Mouse (Mus musculus) small intestine, adult 2 months (tissue): ENCODE measurements around the gene Mphosph9. TPM values are rescaled to one million over a fixed set of nuclear protein-coding genes. Genes with fewer than 3 reads are reported as not detected.

Experiments
- H3K27ac ChIP-seq: fragments of 200-500 bp; 2 replicates; pipeline ENCODE4 v1.5.1; 2012; ENCODE audit warnings: low read depth, low read length, control low read depth, inconsistent platforms; ENCODE audit not compliant: insufficient read depth
- H3K27me3 ChIP-seq: fragments of 200-500 bp; 2 replicates; pipeline ENCODE4 v1.6.1; 2012; ENCODE audit warnings: mild to moderate bottlenecking, moderate library complexity, low read length, inconsistent platforms; ENCODE audit not compliant: control insufficient read depth, insufficient read depth
- H3K36me3 ChIP-seq: fragments of 200-500 bp; 2 replicates; pipeline ENCODE4 v1.6.1; 2012; ENCODE audit warnings: mild to moderate bottlenecking, low read length, control low read depth, inconsistent platforms; ENCODE audit not compliant: control insufficient read depth, insufficient read depth
- H3K4me1 ChIP-seq: fragments of 200-500 bp; 2 replicates; pipeline ENCODE4 v1.6.1; 2012; ENCODE audit warnings: low read length, inconsistent platforms, mixed read lengths; ENCODE audit not compliant: control insufficient read depth, insufficient read depth, insufficient read length
- H3K4me3 ChIP-seq: fragments of 200-500 bp; 2 replicates; pipeline ENCODE4 v1.5.1; 2012; ENCODE audit warnings: low read depth, mild to moderate bottlenecking, control low read depth, inconsistent platforms, low read length, moderate library complexity
- CTCF ChIP-seq: fragments of 200-500 bp; IDR thresholded peaks from 2 replicates; pipeline ENCODE4 v1.5.1; 2012; ENCODE audit warnings: low read depth, mild to moderate bottlenecking, control low read depth, inconsistent platforms, low read length, moderate library complexity, mixed read lengths; ENCODE audit not compliant: insufficient replicate concordance, insufficient read length; ENCODE audit errors: extremely low read depth
- POLR2A ChIP-seq: fragments of 200-500 bp; IDR thresholded peaks from 2 replicates; pipeline ENCODE4 v1.6.1; 2012; ENCODE audit warnings: low read depth, mild to moderate bottlenecking, control low read depth, inconsistent platforms, low read length, moderate library complexity
- WGBS: fragments of 180-500 bp; shearing (Covaris S2); methylation state at CpG from one replicate; pipeline ENCODE4 v1.1.7; 2018; 5-methylcytosine and 5-hydroxymethylcytosine counted together
- polyA plus RNA-seq: library from polyadenylated mRNA; depleted of rRNA; stranded (reverse); fragments of >200 nt; gene quantifications from 2 replicates; pipeline ENCODE4 v1.2.3, GENCODE M21; 2012

Mphosph9 gene
- polyA plus RNA-seq, 1 experiment = 1.4 TPM

DNA sequence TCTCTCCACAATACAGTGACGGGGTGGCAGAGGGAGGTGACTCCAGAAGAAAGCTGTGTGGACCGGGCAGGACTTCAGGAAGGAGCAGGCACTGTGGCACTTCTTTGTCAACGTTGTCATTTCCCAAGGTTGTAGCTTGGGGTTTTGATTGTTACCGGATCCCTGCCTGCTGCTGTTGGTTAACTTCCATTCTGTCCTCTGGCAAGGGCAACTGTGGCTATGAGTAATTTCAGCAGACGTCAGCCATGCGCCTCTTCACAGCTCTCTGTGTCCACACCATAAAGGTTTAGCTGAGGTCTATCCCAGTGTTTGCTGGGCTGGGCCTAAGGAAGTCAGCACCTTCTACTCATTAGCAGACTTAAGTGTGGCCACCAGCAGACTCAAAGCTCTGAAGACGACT lies 82.9 kb downstream of the Mphosph9 start:
- Histone ChIP-seq H3K4me3 (no peak overlapping the region), H3K27ac (no peak overlapping the region), H3K4me1 (no peaks in the 10 kb centered on the region; the same call in 1 of the 2 replicates), H3K27me3 (no peaks in the 10 kb centered on the region), H3K36me3 (no peaks in the 10 kb centered on the region)
- TF ChIP-seq POLR2A (no peak), CTCF (no peak)
- WGBS = 89% methylated on average over 7 of the region's 7 CpGs

DNA sequence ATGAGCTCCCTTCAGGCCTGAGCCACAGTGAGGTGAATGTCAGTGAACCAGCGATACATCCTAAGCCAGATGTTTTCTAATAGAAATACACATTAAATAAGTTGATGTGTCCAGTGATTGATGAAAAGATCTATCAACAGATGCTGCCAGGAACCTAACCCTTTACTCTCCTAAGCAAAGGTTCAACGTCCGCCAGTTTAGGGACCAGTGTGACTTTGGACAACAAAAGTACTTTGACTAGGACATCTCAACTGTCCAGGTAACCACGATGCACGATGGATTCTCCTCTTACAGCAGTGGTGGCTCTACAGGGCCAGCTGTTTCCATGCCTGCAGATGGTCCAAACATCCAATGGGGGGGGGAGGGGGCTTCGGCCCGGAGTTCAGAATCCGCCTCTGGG lies 83.3 kb downstream of the Mphosph9 start:
- Histone ChIP-seq H3K27ac (no peak overlapping the region), H3K36me3 (no peaks in the 10 kb centered on the region), H3K4me1 (no peaks in the 10 kb centered on the region; the same call in 1 of the 2 replicates), H3K4me3 (no peak overlapping the region), H3K27me3 (no peaks in the 10 kb centered on the region)
- 96% methylated on average over 8 of the region's 8 CpGs for WGBS
- TF ChIP-seq CTCF = no peak
- no peak for TF ChIP-seq POLR2A

DNA sequence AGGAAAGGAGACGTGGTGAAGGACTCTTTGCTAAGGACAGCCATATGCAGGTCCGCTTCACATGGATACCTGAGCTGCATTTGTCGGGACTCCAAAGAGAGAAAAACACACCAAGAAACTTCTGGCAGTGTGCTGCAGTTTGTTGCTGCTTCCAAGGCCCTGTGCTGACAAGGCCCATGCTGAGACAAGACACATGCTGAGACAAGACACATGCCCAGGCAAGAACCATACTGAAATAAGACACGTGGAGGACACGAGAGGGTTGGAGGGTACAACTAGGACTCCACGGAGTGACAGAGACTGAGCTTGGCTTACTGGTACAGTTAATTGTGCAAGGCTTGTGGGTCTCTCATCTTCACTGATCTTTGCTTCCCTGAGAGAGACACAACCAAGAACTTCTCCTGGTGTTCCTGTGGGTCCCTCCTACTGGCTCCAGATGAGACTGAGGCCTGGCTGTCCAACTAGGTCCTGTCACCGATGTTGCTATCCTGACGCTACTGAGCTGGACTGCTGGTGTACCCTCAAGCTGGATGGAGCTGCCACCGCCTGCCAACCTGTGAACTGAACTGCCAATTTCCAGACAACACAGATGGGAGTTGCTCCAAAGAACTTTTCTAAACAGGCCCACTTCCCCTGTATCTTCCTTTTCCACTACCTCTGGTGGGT lies 84.4 kb downstream of the Mphosph9 start:
- Histone ChIP-seq H3K27me3 (no peaks in the 10 kb centered on the region), H3K4me1 (no peaks in the 10 kb centered on the region; the same call in 1 of the 2 replicates), H3K36me3 (no peaks in the 10 kb centered on the region), H3K4me3 (no peak overlapping the region), H3K27ac (no peak overlapping the region)
- TF ChIP-seq CTCF (no peak), POLR2A (no peak)
- WGBS = 92% methylated on average over 9 of the region's 9 CpGs

DNA sequence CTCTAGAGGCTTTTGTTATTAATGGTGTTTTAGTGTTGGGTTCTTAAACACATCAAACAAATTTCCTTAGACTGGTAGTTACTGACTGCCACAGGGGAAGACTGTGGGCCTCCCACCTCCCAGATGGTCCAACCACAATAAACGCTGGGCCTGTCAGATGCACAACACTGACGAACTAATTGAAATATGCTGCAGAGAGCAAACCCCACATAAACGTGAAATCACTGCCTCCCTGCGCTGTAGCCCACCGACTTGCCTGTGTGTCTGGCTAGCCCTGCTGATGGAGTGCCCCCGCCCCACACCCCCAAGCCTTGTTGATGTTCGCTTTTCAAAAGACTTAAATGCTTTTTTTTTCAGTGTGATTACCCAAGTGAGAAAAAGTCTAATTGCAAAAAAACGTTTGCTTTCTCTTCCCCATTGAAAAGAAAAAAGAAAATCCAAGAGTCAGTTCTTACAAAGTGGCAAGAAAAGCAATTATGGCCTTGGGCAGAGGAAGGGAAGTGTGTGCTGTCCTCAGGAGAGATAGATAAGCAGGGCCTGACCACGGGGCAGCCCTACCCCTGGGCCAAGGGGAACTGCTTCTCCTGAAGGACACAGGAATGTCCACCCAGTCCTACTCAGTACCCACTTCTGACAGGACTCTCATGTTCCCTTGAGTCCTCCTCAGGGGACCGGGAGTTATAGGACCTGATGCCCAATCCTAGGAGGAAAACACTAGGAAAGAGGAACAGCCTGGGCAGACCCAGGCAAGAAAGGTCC lies 85.9 kb downstream of the Mphosph9 start:
- no peaks in the 10 kb centered on the region for H3K27me3 ChIP-seq
- H3K4me1 ChIP-seq = no peaks in the 10 kb centered on the region; the same call in 1 of the 2 replicates
- no peak overlapping the region for H3K27ac ChIP-seq
- TF ChIP-seq CTCF (no peak), POLR2A (no peak)
- 68% methylated on average over 10 of the region's 10 CpGs for WGBS
- H3K4me3 ChIP-seq = no peak overlapping the region
- H3K36me3 ChIP-seq = no peaks in the 10 kb centered on the region

DNA sequence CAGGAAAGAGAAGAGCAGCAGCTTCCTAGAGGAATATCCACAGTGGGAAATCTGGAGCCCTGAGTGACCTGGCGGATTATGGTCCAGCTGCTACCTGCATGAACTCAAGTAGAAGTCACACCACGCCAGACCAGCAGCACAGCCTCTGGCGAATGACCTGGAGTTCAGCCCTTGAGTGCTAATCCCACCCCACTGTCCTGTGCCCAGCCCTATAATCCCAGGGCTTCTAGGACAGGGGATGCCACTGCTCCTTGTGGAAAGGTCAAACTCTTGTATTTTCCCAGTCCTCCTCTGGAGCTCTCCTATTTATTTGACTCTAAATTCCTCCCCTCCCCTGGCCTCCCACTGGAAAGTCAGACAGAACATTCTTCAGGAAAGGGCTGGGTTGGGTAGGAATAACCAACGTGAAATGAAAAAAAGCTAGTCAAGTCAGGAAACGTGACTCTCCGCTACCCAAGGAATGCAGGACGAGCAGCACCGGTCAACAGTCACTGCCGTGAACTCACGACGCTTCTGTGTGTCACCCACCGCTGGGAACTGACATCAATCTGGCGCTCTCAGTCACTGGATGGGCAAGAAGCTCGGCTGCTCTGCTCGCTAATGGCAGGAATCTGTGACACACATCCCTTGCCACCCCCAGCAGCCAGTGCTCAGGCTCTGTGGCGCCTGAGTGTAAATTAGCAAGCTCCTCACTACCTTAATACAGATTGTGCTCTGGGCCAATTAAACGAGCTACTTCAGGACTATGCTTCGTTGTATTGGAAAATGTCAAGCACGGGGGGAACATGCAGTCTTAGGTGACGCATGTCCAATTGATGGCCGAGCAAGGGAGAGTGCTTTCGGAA lies 86.7 kb downstream of the Mphosph9 start:
- no peak overlapping the region for H3K27ac ChIP-seq
- TF ChIP-seq POLR2A (no peak), CTCF (no peak)
- no peaks in the 10 kb centered on the region for H3K36me3 ChIP-seq
- no peaks in the 10 kb centered on the region for H3K27me3 ChIP-seq
- no peaks in the 10 kb centered on the region; the same call in 1 of the 2 replicates for H3K4me1 ChIP-seq
- no peak overlapping the region for H3K4me3 ChIP-seq
- WGBS = 73% methylated on average over 22 of the region's 22 CpGs

DNA sequence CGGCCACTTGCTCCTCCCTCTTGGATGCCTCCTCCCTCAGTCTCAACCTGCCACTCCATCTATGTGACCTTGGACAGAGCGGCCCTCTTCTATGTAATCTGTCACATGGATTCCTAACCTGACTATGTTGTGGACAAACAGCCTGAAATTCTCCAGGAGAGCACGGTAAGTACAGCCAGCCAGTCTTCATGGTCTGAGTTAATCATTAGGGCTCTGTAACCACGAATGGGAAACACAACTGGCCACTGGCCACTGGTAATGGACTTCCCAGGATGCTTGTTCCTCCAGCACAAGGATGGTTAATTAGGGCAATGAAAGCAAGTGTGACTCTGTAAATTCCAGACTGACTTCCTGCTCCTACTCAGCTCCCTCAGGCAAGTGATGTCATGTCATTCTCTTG lies 91.6 kb downstream of the Mphosph9 start:
- H3K27ac ChIP-seq = no peak overlapping the region
- no peaks in the 10 kb centered on the region for H3K36me3 ChIP-seq
- TF ChIP-seq CTCF (no peak), POLR2A (no peak)
- H3K4me3 ChIP-seq = no peak overlapping the region
- H3K27me3 ChIP-seq = no peaks in the 10 kb centered on the region
- H3K4me1 ChIP-seq = peaks cover 3% of the 10 kb centered on the region; the same call in 1 of the 2 replicates
- 61% methylated on average over 4 of the region's 4 CpGs for WGBS
